17 mouse cellular contexts compared by ENCODE assay signal in the genomic region with DNA sequence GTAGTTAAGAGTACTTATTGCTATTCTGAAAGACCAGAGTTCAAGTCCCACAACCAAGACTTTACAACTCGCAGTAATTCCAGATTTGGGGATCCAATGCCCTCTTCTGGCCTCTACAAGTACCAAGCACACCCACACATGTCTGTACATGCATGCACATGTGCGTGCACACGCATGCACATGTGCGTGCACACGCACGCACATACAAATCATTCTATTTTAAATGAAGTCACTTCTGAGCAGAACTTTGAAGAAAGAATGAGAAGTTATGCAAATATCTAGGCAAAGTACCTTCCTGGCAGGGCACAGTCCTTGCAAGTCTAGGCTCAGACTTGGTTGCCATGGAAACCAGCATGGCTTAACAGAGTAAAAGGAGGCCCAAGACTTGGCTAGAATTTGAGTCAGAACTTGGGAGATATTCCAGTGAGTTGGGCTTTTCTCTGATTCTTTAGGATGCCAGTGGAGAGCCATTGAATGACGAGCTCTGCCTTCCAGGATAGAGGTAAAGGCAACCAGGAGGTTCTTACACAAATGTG.
A peak's percentile ranks its signal among the peaks of the same experiment; 100 is the strongest.
DNase-seq lines count a peak whose midpoint lies in the region; ATAC-seq and TF ChIP-seq lines count a peak whose summit lies in the region.
"Had no signal": no experiment of that assay in that cellular context is flagged by ENCODE, and none has a peak within 500 bp of the region (broad histone marks: within the 10 kb centered on the region; RNA-seq: fewer than 3 reads in every experiment).

No protein-coding gene starts in this region.

- H3K9me3 ChIP-seq in midbrain, embryonic 14.5 days (ENCODE audit: control insufficient read depth, low read length): no peaks in the 10 kb centered on the region
- H3K9me3 ChIP-seq in midbrain, embryonic 10.5 days (replicated peaks): no peaks in the 10 kb centered on the region
- H3K9me3 ChIP-seq in intestine, postnatal 0 days (ENCODE audit: control insufficient read depth): no peaks in the 10 kb centered on the region
- H3K9me3 ChIP-seq: liver, embryonic 15.5 days; neural tube, embryonic 13.5 days had no signal

- no peak overlapping the region for H3K27ac ChIP-seq in midbrain, embryonic 14.5 days (replicated peaks; ENCODE audit: low read depth, low read length)
- H3K27ac ChIP-seq in midbrain, embryonic 10.5 days (replicated peaks): no peak overlapping the region
- no peak overlapping the region for H3K27ac ChIP-seq in intestine, postnatal 0 days (ENCODE audit: low read depth, low read length)
- H3K27ac ChIP-seq: liver, embryonic 15.5 days; neural tube, embryonic 13.5 days had no signal

- TF ChIP-seq CTCF in intestine, postnatal 0 days (IDR thresholded peaks at IDR 0.05; ENCODE audit: low read depth): no peak

- H3K4me3 ChIP-seq in midbrain, embryonic 14.5 days (replicated peaks; ENCODE audit: low read depth, low read length): no peak overlapping the region
- no peak overlapping the region for H3K4me3 ChIP-seq in midbrain, embryonic 10.5 days
- H3K4me3 ChIP-seq in intestine, postnatal 0 days (ENCODE audit: low read depth, low read length): no peak overlapping the region
- H3K4me3 ChIP-seq: liver, embryonic 15.5 days; neural tube, embryonic 13.5 days had no signal

- H3K4me2 ChIP-seq in midbrain, embryonic 14.5 days (ENCODE audit: low read length): no peak overlapping the region
- H3K4me2 ChIP-seq in intestine, postnatal 0 days (replicated peaks; ENCODE audit: low read depth): no peak overlapping the region
- H3K4me2 ChIP-seq: liver, embryonic 15.5 days; neural tube, embryonic 13.5 days had no signal

- H3K36me3 ChIP-seq in midbrain, embryonic 14.5 days (ENCODE audit: control insufficient read depth, insufficient read depth, low read length): no peaks in the 10 kb centered on the region
- H3K36me3 ChIP-seq in midbrain, embryonic 10.5 days: no peaks in the 10 kb centered on the region
- H3K36me3 ChIP-seq in splenic B cell, adult 2 months (ENCODE audit: control insufficient read depth, insufficient read depth, low read length, poor library complexity, severe bottlenecking): no peaks in the 10 kb centered on the region
- H3K36me3 ChIP-seq in intestine, postnatal 0 days (ENCODE audit: control insufficient read depth, insufficient read depth): no peaks in the 10 kb centered on the region
- H3K36me3 ChIP-seq: liver, embryonic 15.5 days; neural tube, embryonic 13.5 days had no signal

- no peak overlapping the region for H3K9ac ChIP-seq in midbrain, embryonic 14.5 days (replicated peaks; ENCODE audit: low read length)
- no peak overlapping the region for H3K9ac ChIP-seq in intestine, postnatal 0 days (ENCODE audit: low read depth, low read length)
- H3K9ac ChIP-seq: liver, embryonic 15.5 days; neural tube, embryonic 13.5 days had no signal

- no peaks in the 10 kb centered on the region for H3K27me3 ChIP-seq in midbrain, embryonic 14.5 days (ENCODE audit: control insufficient read depth, insufficient read depth, low read length)
- no peaks in the 10 kb centered on the region for H3K27me3 ChIP-seq in midbrain, embryonic 10.5 days (ENCODE audit: low read depth, poor library complexity, severe bottlenecking)
- H3K27me3 ChIP-seq in splenic B cell, adult 2 months (ENCODE audit: control insufficient read depth, insufficient read depth, low read length, poor library complexity, severe bottlenecking): no peaks in the 10 kb centered on the region
- H3K27me3 ChIP-seq in intestine, postnatal 0 days (replicated peaks; ENCODE audit: control insufficient read depth, insufficient read depth, low read length): no peaks in the 10 kb centered on the region
- H3K27me3 ChIP-seq: liver, embryonic 15.5 days; neural tube, embryonic 13.5 days had no signal

- DNase-seq in frontal cortex, postnatal 14 days (ENCODE audit: low spot score in 2 of 2): no peak
- DNase-seq in midbrain, embryonic 14.5 days: peak; percentile 37
- no peak for DNase-seq in midbrain, embryonic 10.5 days (ENCODE audit: low spot score)
- DNase-seq in ZHBTc4 (ENCODE audit: low read depth, low spot score): peak; percentile 51
- peak; percentile 10 for DNase-seq in splenic B cell, adult 2 months (ENCODE audit: low read depth, low spot score)
- DNase-seq in cerebellum, adult 11 months: no peak
- DNase-seq: adrenal gland, adult 2 months; cerebellum, postnatal 14 days; gastrocnemius, postnatal 14 days; heart, postnatal 14 days; kidney, adult 8-10 months; right cerebral cortex, postnatal 4 days had no signal

- ATAC-seq in frontal cortex, adult (ENCODE audit: low TSS enrichment): peak; percentile 91
- ATAC-seq in midbrain, embryonic 14.5 days (ENCODE audit: low FRiP score, low TSS enrichment): no peak
- ATAC-seq in intestine, postnatal 0 days: no peak
- ATAC-seq: forebrain, embryonic 16.5 days had no signal

- peaks cover 9% of the 10 kb centered on the region for H3K4me1 ChIP-seq in midbrain, embryonic 14.5 days (ENCODE audit: control insufficient read depth, insufficient read depth, low read length)
- no peaks in the 10 kb centered on the region for H3K4me1 ChIP-seq in midbrain, embryonic 10.5 days
- H3K4me1 ChIP-seq in intestine, postnatal 0 days (replicated peaks; ENCODE audit: control insufficient read depth, insufficient read depth, low read length): peaks cover 5% of the 10 kb centered on the region

- 88% methylated on average over 7 of the region's 7 CpGs for WGBS in midbrain, embryonic 14.5 days
- WGBS in midbrain, embryonic 10.5 days: 91% methylated on average over 7 of the region's 7 CpGs
- 97% methylated on average over 7 of the region's 7 CpGs for WGBS in intestine, postnatal 0 days

Comparison
In these comparisons a context has a peak if more than half of its experiments do, and no peak if none do; other contexts are left out.
1. DNase-seq: peak in midbrain, embryonic 14.5 days (single experiment), ZHBTc4 (single experiment) and splenic B cell, adult 2 months (single experiment); none in frontal cortex, postnatal 14 days (0 of 2), midbrain, embryonic 10.5 days (single experiment) and cerebellum, adult 11 months (single experiment).